Mouse (Mus musculus) neutrophil, adult 5-6 weeks (primary cell): ENCODE measurements around the gene Dhx33. TPM values are rescaled to one million over a fixed set of nuclear protein-coding genes. Genes with fewer than 3 reads are reported as not detected.

Experiments
- ATAC-seq: fragments of 151-379, 151-347 bp; 2 replicates; pipeline ENCODE4 v1.8.0; 2017; ENCODE audit warnings: mild to moderate bottlenecking, moderate TSS enrichment; ENCODE audit not compliant: insufficient number of reproducible peaks, poor library complexity, low FRiP score, severe bottlenecking; ENCODE audit errors: extremely low read depth
- total RNA-seq: library from RNA; stranded (forward); fragments of 200-1000 nt; gene quantifications from 2 replicates; pipeline ENCODE4 v1.2.3, GENCODE M21; 2017

Dhx33 gene
- total RNA-seq, 1 experiment from 2014 or later = 21.8 TPM

- ATAC-seq = no peak
These were observed 60.6 kb downstream of the Dhx33 start for GRCm38 (mm10) chr11:70943651-70944050.

DNA sequence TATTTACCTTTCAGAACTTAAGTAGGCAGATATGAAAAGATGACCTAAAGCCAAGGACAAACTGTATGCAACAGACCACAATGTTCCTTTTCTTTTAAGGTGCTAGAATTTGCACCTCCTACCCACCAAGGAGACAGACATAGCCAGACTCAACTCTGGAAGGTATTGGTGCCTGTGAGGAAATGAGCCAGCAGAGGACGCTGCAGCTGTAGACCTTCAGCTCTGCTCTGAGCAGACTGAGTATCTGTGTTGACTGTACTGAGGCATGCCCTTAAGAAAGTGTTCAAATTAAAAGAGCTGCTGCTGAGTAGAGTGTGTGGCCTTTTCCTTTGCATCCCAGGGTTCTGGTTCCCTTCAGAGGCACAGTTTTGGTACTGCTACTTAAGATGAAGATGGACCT lies 61.6 kb downstream of the Dhx33 start:
- no peak for ATAC-seq

DNA sequence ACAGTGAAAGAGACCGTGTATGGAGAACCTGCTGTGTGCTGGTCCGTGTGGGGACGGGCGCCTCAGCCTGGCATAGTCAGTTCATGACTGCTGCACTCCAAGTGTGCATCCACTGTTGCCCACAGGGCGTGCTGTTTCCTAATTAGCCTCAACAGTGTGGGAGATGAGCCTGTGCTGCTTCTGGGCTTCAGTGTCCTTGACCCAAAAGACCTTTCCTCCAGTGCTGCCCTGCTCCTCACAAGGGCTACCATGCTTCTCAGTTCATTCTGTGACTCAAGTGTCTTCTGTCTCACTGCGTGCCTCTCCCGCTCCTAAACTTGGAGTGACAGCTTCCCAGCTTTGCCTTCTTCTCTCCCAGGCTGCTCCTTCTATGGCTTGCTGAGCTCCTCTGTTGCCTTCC lies 68.9 kb downstream of the Dhx33 start:
- ATAC-seq = no peak

Other genes starting within 250 kb of the Dhx33 start
- 2.6 and 2.8 TPM in 2 replicates for gene Zfp3, start 240.2 kb downstream of the Dhx33 start, total RNA-seq
- 15.1 and 25.1 TPM in 2 replicates for gene Scimp, start 191.9 kb downstream of the Dhx33 start, total RNA-seq
- 76.0 and 84.5 TPM in 2 replicates for gene Rabep1, start 159.7 kb downstream of the Dhx33 start, total RNA-seq
- 133 and 141 TPM in 2 replicates for gene Nup88, start 34.5 kb downstream of the Dhx33 start, total RNA-seq
- 45.4 and 55.0 TPM in 2 replicates for gene Rpain, start 34.2 kb downstream of the Dhx33 start, total RNA-seq
- gene C1qbp, start 21.4 kb downstream of the Dhx33 start, total RNA-seq = 13.3 and 14.7 TPM in 2 replicates
- gene Mis12, start 15.2 kb upstream of the Dhx33 start, total RNA-seq = 16.8 and 20.4 TPM in 2 replicates
- 41.1 and 42.6 TPM in 2 replicates for gene Derl2, start 15.4 kb upstream of the Dhx33 start, total RNA-seq
- not detected in 2 replicates for gene 6330403K07Rik, start 29.1 kb upstream of the Dhx33 start, total RNA-seq
- 9.9 and 12.7 TPM in 2 replicates for gene Nlrp1a, start 140.3 kb upstream of the Dhx33 start, total RNA-seq
- 5.8 and 6.6 TPM in 2 replicates for gene Nlrp1b, start 226.3 kb upstream of the Dhx33 start, total RNA-seq